In genomic region chr6:120916074-120916971, GRCm38 (mm10) we compare ENCODE assay signal across 8 mouse cellular contexts. TPM values are rescaled to one million over a fixed set of nuclear protein-coding genes. Genes with fewer than 3 reads are reported as not detected.
A peak's percentile ranks its signal among the peaks of the same experiment; 100 is the strongest.
DNase-seq lines count a peak whose midpoint lies in the region; ATAC-seq lines count a peak whose summit lies in the region.

Bid (minus strand) TSS chr6:120916853.

- peak; percentile 93 for DNase-seq in T-cell, adult 2 months (ENCODE audit: low spot score)
- peak; percentile 48 to 59 for DNase-seq in cerebellum, postnatal 36 days
- peak; percentile 78 to 79 for DNase-seq in frontal cortex, postnatal 36 days (ENCODE audit: low spot score in 2 of 2)
- DNase-seq in layer of hippocampus, postnatal 36 days = peak; percentile 74 to 78
- DNase-seq in lung, postnatal 25 days (ENCODE audit: low spot score) = peak; percentile 92
- peak; percentile 84 for DNase-seq in retina, embryonic 14.5 days (ENCODE audit: low spot score)
- peak; percentile 99 for DNase-seq in thymus, postnatal 4 days

- no peaks in the 10 kb centered on the region for H3K9me3 ChIP-seq in hindbrain, embryonic 15.5 days

- H3K4me2 ChIP-seq in hindbrain, embryonic 15.5 days = peak within 1 kb of the TSS; percentile 85

- ATAC-seq in hindbrain, embryonic 15.5 days (ENCODE audit: low FRiP score, low read depth) = peak; percentile 91

- peak within 1 kb of the TSS; percentile 56 for H3K9ac ChIP-seq in hindbrain, embryonic 15.5 days

- peaks cover 21% of the 10 kb centered on the region for H3K4me1 ChIP-seq in hindbrain, embryonic 15.5 days (replicated peaks)

- 0 out of 2 replicates have a peak within 1 kb of the TSS, but pooled peaks have one; percentile 2 for H3K27ac ChIP-seq in hindbrain, embryonic 15.5 days (replicated peaks)

- WGBS in hindbrain, embryonic 15.5 days = 1% methylated on average over 67 of the region's 67 CpGs

- H3K27me3 ChIP-seq in hindbrain, embryonic 15.5 days = no peaks in the 10 kb centered on the region

- peak within 1 kb of the TSS; percentile 71 for H3K4me3 ChIP-seq in hindbrain, embryonic 15.5 days

- no peaks in the 10 kb centered on the region for H3K36me3 ChIP-seq in hindbrain, embryonic 15.5 days

RNA-seq across cellular contexts. Expression of gene Bid, which starts in this region (rescaled TPM):
- polyA plus RNA-seq in hindbrain, embryonic 15.5 days (2015; fragmentation: Nextera tagmentation; extraction: Ambion mirVana) = 39.1 and 39.3 TPM in 2 replicates
- total RNA-seq in layer of hippocampus, postnatal 36 days (2021) = 10 to 100 TPM; 15.6 to 18.7 TPM

Comparison
In these comparisons a context has a peak if more than half of its experiments do, and no peak if none do; other contexts are left out.
1. Peak in every context shown above with its lines: DNase-seq, ATAC-seq, H3K4me3 ChIP-seq and H3K27ac ChIP-seq.